Mouse (Mus musculus) forebrain, embryonic 11.5 days (tissue): ENCODE results near the gene S100a8. TPM values are rescaled to one million over a fixed set of nuclear protein-coding genes. Genes with fewer than 3 reads are reported as not detected.

Experiments used
- ATAC-seq: fragments of 200-750 bp; cut with Nextera tagmentation; replicated peaks from 2 replicates; pipeline ENCODE4 v1.8.0; 2017; ENCODE audit warnings: moderate TSS enrichment; ENCODE audit not compliant: low FRiP score
- DNase-seq: peaks from one replicate; pipeline ENCODE4 v3.0.0-alpha.2; 2017; ENCODE audit warnings: low spot score
- H3K27ac ChIP-seq: fragments of 300-500 bp; sonication (generic); 2 replicates; pipeline ENCODE4 v1.5.1; 2014; ENCODE audit warnings: low read depth, low read length
- H3K27me3 ChIP-seq: fragments of 300-500 bp; sonication (generic); 2 replicates; pipeline ENCODE4 v1.6.1; 2014; ENCODE audit warnings: mild to moderate bottlenecking, low read length, mixed read lengths; ENCODE audit not compliant: control insufficient read depth, insufficient read depth
- H3K36me3 ChIP-seq: fragments of 300-500 bp; sonication (generic); 2 replicates; pipeline ENCODE4 v1.6.1; 2014; ENCODE audit warnings: mild to moderate bottlenecking, low read length, moderate library complexity, mixed read lengths; ENCODE audit not compliant: control insufficient read depth, insufficient read depth
- H3K4me1 ChIP-seq: fragments of 300-500 bp; sonication (generic); replicated peaks from 2 replicates; pipeline ENCODE4 v1.6.1; 2014; ENCODE audit warnings: low read length, mixed read lengths; ENCODE audit not compliant: control insufficient read depth, insufficient read depth
- H3K4me2 ChIP-seq: fragments of 300-500 bp; sonication (generic); 2 replicates; pipeline ENCODE4 v1.6.1; 2014; ENCODE audit warnings: low read depth, mild to moderate bottlenecking, low read length, moderate library complexity, mixed read lengths; ENCODE audit not compliant: severe bottlenecking
- H3K4me3 ChIP-seq: fragments of 300-500 bp; sonication (generic); 2 replicates; pipeline ENCODE4 v1.5.1; 2014; ENCODE audit warnings: low read depth, low read length
- H3K9ac ChIP-seq: fragments of 300-500 bp; sonication (generic); 2 replicates; pipeline ENCODE4 v1.6.1; 2014; ENCODE audit warnings: low read length
- H3K9me3 ChIP-seq: fragments of 300-500 bp; sonication (generic); 2 replicates; pipeline ENCODE4 v1.6.1; 2016; ENCODE audit warnings: low read length, mixed read lengths; ENCODE audit not compliant: control insufficient read depth
- WGBS: fragments of 180-500 bp; shearing (Covaris S2); extraction: QIAGEN DNeasy Blood & Tissue Kit; methylation state at CpG from one replicate; pipeline ENCODE4 v1.1.7; 2014; 5-methylcytosine and 5-hydroxymethylcytosine counted together
- polyA plus RNA-seq: library from polyadenylated mRNA; unstranded; fragments of >200 nt; fragmentation: Nextera tagmentation; extraction: Ambion mirVana; gene quantifications from 2 replicates; pipeline ENCODE4 v1.2.1, GENCODE M21; 2014

S100a8 gene
- 3.6 and 6.9 TPM in 2 replicates for polyA plus RNA-seq

GRCm38 (mm10) chr3:90668846-90669245, at the start of gene S100a8:
Gene S100a8, plus strand, starts transcription at chr3:90668978.
- no peak within 1 kb of the TSS for H3K27ac ChIP-seq
- 84% methylated on average over 8 of the region's 8 CpGs for WGBS
- no peak within 1 kb of the TSS for H3K4me3 ChIP-seq
- H3K4me1 ChIP-seq = no peaks in the 10 kb centered on the region
- no peaks in the 10 kb centered on the region for H3K9me3 ChIP-seq
- no peak within 1 kb of the TSS for H3K9ac ChIP-seq
- DNase-seq (no peak), ATAC-seq (no peak)
- no peaks in the 10 kb centered on the region for H3K36me3 ChIP-seq
- no peak within 1 kb of the TSS for H3K4me2 ChIP-seq
- no peaks in the 10 kb centered on the region for H3K27me3 ChIP-seq

DNA sequence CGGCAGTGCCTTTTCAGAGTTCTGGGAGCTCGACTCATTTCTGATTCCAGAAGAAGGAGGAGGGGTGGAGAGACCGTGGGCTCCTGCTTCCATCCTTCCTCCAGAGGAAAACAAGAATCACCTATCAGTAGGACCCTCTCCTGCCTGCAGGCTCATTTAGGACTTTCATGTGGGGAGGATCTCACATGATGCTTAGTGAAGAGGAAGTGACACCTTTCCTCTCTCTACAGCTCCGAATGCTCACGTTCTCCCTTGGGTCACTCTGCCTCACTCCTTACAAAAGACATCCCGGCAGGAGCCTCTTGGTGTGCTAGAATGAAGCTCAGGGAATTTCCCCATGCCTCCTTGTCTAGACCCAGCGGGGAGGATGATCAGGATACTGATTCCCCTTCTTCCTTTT, 47.2 kb upstream of the S100a8 start:
- Histone ChIP-seq H3K9ac (no peak overlapping the region), H3K27ac (no peak overlapping the region), H3K36me3 (no peaks in the 10 kb centered on the region), H3K9me3 (peaks cover 3% of the 10 kb centered on the region; the same call in 1 of the 2 replicates), H3K4me2 (no peak overlapping the region), H3K4me1 (peaks cover 9% of the 10 kb centered on the region; the same call in 1 of the 2 replicates), H3K27me3 (no peaks in the 10 kb centered on the region), H3K4me3 (no peak overlapping the region)
- WGBS = 56% methylated on average over 7 of the region's 7 CpGs
- ATAC-seq (no peak), DNase-seq (no peak)

- no peak overlapping the region for H3K9ac ChIP-seq
- no peaks in the 10 kb centered on the region for H3K9me3 ChIP-seq
- DNase-seq (peak; percentile 72), ATAC-seq (peak; percentile 72)
- H3K36me3 ChIP-seq = no peaks in the 10 kb centered on the region
- H3K4me1 ChIP-seq = peaks cover 9% of the 10 kb centered on the region; the same call in 1 of the 2 replicates
- no peak overlapping the region for H3K4me2 ChIP-seq
- no peaks in the 10 kb centered on the region for H3K27me3 ChIP-seq
- no peak overlapping the region for H3K4me3 ChIP-seq
- 18% methylated on average over 2 of the region's 2 CpGs for WGBS
- peak overlapping the region; percentile 27 for H3K27ac ChIP-seq
Measured at GRCm38 (mm10) chr3:90623435-90624071, 45.2 kb upstream of the S100a8 start.

GRCm38 (mm10) chr3:90625496-90625895, 43.3 kb upstream of the S100a8 start:
- Histone ChIP-seq H3K4me2 (no peak overlapping the region), H3K4me1 (peaks cover 9% of the 10 kb centered on the region; the same call in 1 of the 2 replicates), H3K9ac (no peak overlapping the region), H3K36me3 (no peaks in the 10 kb centered on the region), H3K4me3 (no peak overlapping the region), H3K9me3 (no peaks in the 10 kb centered on the region), H3K27ac (no peak overlapping the region), H3K27me3 (no peaks in the 10 kb centered on the region)
- WGBS = 82% methylated on average over 5 of the region's 5 CpGs
- ATAC-seq = no peak
- no peak for DNase-seq

DNA sequence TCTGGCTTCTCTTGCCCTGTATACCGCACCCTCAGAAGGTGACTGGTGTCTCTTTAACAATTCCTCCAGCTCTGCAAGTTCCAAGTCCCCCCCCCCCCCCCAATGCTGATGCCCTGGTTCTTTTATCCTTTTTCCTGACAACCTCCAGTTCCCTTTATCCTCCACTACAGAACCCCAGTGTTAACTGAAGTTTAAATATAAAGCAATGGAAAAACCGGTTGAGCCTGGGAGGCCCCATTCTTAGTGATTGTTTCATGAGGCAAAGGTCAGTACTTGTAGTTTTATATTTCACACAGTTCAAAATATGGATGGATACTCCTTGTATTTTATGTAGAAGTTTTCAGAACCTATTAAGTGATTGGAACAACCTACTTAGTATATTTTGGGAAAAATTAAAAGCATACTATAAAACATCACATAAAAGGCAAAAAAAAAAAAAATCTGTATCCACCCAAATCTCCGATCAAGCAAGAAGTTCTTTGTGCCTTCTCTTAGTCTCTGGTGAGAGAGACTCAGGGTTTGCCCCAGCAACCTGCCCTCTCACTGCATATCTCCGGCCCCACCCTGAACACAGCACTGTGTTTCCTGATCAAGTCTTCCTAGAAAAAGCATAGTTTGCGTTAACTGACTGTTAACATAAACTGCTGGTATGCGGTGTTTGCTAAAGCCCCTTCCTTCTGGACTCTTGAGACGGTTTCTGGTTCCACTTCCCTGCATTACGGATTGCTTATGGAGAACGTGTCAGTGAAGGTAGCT, 42.3 kb upstream of the S100a8 start:
- DNase-seq = peak; percentile 25
- peaks cover 9% of the 10 kb centered on the region; the same call in 1 of the 2 replicates for H3K4me1 ChIP-seq
- H3K9me3 ChIP-seq = no peaks in the 10 kb centered on the region
- no peak for ATAC-seq
- no peak overlapping the region for H3K9ac ChIP-seq
- no peaks in the 10 kb centered on the region for H3K36me3 ChIP-seq
- H3K27me3 ChIP-seq = no peaks in the 10 kb centered on the region
- no peak overlapping the region for H3K27ac ChIP-seq
- no peak overlapping the region for H3K4me3 ChIP-seq
- WGBS = 81% methylated on average over 9 of the region's 9 CpGs
- no peak overlapping the region for H3K4me2 ChIP-seq

- H3K27ac ChIP-seq = no peak overlapping the region
- peaks cover 9% of the 10 kb centered on the region; the same call in 1 of the 2 replicates for H3K4me1 ChIP-seq
- no peaks in the 10 kb centered on the region for H3K36me3 ChIP-seq
- WGBS = 93% methylated on average over 5 of the region's 5 CpGs
- no peaks in the 10 kb centered on the region for H3K9me3 ChIP-seq
- H3K27me3 ChIP-seq = no peaks in the 10 kb centered on the region
- ATAC-seq (no peak), DNase-seq (peak; percentile 13)
- no peak overlapping the region for H3K9ac ChIP-seq
- no peak overlapping the region for H3K4me2 ChIP-seq
- H3K4me3 ChIP-seq = no peak overlapping the region
Measured at GRCm38 (mm10) chr3:90627366-90627765, 41.4 kb upstream of the S100a8 start.

- Histone ChIP-seq H3K4me2 (no peak overlapping the region), H3K9ac (no peak overlapping the region), H3K27me3 (no peaks in the 10 kb centered on the region), H3K27ac (no peak overlapping the region), H3K9me3 (no peaks in the 10 kb centered on the region), H3K36me3 (no peaks in the 10 kb centered on the region), H3K4me3 (no peak overlapping the region), H3K4me1 (peaks cover 9% of the 10 kb centered on the region; the same call in 1 of the 2 replicates)
- DNase-seq = peak; percentile 19
- ATAC-seq = no peak
- 67% methylated on average over 4 of the region's 4 CpGs for WGBS
Measured at GRCm38 (mm10) chr3:90627807-90628206, 41.0 kb upstream of the S100a8 start.

- no peak overlapping the region for H3K4me2 ChIP-seq
- DNase-seq (peak; percentile 26), ATAC-seq (no peak)
- no peaks in the 10 kb centered on the region for H3K27me3 ChIP-seq
- no peak overlapping the region for H3K4me3 ChIP-seq
- no peak overlapping the region for H3K9ac ChIP-seq
- 74% methylated on average over 2 of the region's 2 CpGs for WGBS
- H3K36me3 ChIP-seq = no peaks in the 10 kb centered on the region
- no peaks in the 10 kb centered on the region; the same call in 1 of the 2 replicates for H3K4me1 ChIP-seq
- no peaks in the 10 kb centered on the region for H3K9me3 ChIP-seq
- H3K27ac ChIP-seq = no peak overlapping the region
Measured at GRCm38 (mm10) chr3:90629298-90629697, 39.5 kb upstream of the S100a8 start.
